Mouse (Mus musculus) heart, embryonic 15.5 days (tissue): ENCODE measurements at regions not wholly inside any gene's neighbourhood (a gene's known extent, or its start where the extent isn't known, plus 50 kb on each side); places are given as distances from the start of the nearest gene placed in this dataset.

ENCODE experiments used
- ATAC-seq: fragments of 200-750 bp; cut with Nextera tagmentation; replicated peaks from 2 replicates; pipeline ENCODE4 v1.8.0; 2017; ENCODE audit warnings: low read depth, moderate TSS enrichment; ENCODE audit not compliant: insufficient number of reproducible peaks, insufficient read depth, low FRiP score
- H3K27ac ChIP-seq: fragments of 300-500 bp; sonication (generic); 2 replicates; pipeline ENCODE4 v1.5.1; 2015; ENCODE audit warnings: mild to moderate bottlenecking, inconsistent platforms
- H3K27me3 ChIP-seq: fragments of 300-500 bp; sonication (generic); 2 replicates; pipeline ENCODE4 v1.6.1; 2015; ENCODE audit warnings: inconsistent platforms
- H3K36me3 ChIP-seq: fragments of 300-500 bp; sonication (generic); 2 replicates; pipeline ENCODE4 v1.6.1; 2015; ENCODE audit warnings: mild to moderate bottlenecking, inconsistent platforms
- H3K4me1 ChIP-seq: fragments of 300-500 bp; sonication (generic); replicated peaks from 2 replicates; pipeline ENCODE4 v1.6.1; 2015; ENCODE audit warnings: inconsistent platforms
- H3K4me2 ChIP-seq: fragments of 300-500 bp; sonication (generic); 2 replicates; pipeline ENCODE4 v1.6.1; 2015; ENCODE audit warnings: inconsistent platforms, mild to moderate bottlenecking, moderate library complexity
- H3K4me3 ChIP-seq: fragments of 300-500 bp; sonication (generic); 2 replicates; pipeline ENCODE4 v1.5.1; 2015; ENCODE audit warnings: mild to moderate bottlenecking, inconsistent platforms
- H3K9ac ChIP-seq: fragments of 300-500 bp; sonication (generic); 2 replicates; pipeline ENCODE4 v1.6.1; 2015; ENCODE audit warnings: mild to moderate bottlenecking, inconsistent platforms
- H3K9me3 ChIP-seq: fragments of 300-500 bp; sonication (generic); replicated peaks from 2 replicates; pipeline ENCODE4 v1.6.1; 2016; ENCODE audit warnings: inconsistent platforms
- WGBS: fragments of 180-500 bp; shearing (Covaris S2); methylation state at CpG from one replicate; pipeline ENCODE4 v1.1.7; 2015; ENCODE audit warnings: mixed read lengths; 5-methylcytosine and 5-hydroxymethylcytosine counted together

GRCm38 (mm10) chr1:55807028-55807427 lies 401.3 kb downstream of the Plcl1 start:
- Histone ChIP-seq H3K9me3 (no peaks in the 10 kb centered on the region), H3K4me3 (no peak overlapping the region), H3K27me3 (no peaks in the 10 kb centered on the region), H3K9ac (no peak overlapping the region), H3K36me3 (no peaks in the 10 kb centered on the region), H3K4me2 (no peak overlapping the region), H3K27ac (no peak overlapping the region), H3K4me1 (0 out of 2 replicates have a peak, but pooled peaks cover 6% of the 10 kb centered on the region)
- 46% methylated on average over 5 of the region's 5 CpGs for WGBS
- ATAC-seq = no peak

- Histone ChIP-seq H3K27me3 (no peaks in the 10 kb centered on the region), H3K4me3 (no peak overlapping the region), H3K36me3 (no peaks in the 10 kb centered on the region), H3K9ac (no peak overlapping the region), H3K9me3 (no peaks in the 10 kb centered on the region), H3K27ac (no peak overlapping the region), H3K4me1 (0 out of 2 replicates have a peak, but pooled peaks cover 6% of the 10 kb centered on the region), H3K4me2 (no peak overlapping the region)
- 72% methylated on average over 7 of the region's 7 CpGs for WGBS
- ATAC-seq = no peak
These were observed 403.2 kb downstream of the Plcl1 start for GRCm38 (mm10) chr1:55808724-55809519.

- Histone ChIP-seq H3K4me2 (no peak overlapping the region), H3K9ac (no peak overlapping the region), H3K27ac (no peak overlapping the region), H3K36me3 (no peaks in the 10 kb centered on the region), H3K9me3 (no peaks in the 10 kb centered on the region), H3K27me3 (no peaks in the 10 kb centered on the region), H3K4me1 (no peaks in the 10 kb centered on the region), H3K4me3 (no peak overlapping the region)
- WGBS = 52% methylated on average over 1 of the region's 1 CpGs
- no peak for ATAC-seq
These were observed 406.8 kb downstream of the Plcl1 start for GRCm38 (mm10) chr1:55812486-55812885.

GRCm38 (mm10) chr1:55820866-55821500 lies 415.3 kb downstream of the Plcl1 start:
- H3K27ac ChIP-seq = no peak overlapping the region
- no peaks in the 10 kb centered on the region for H3K4me1 ChIP-seq
- no peak for ATAC-seq
- no peak overlapping the region for H3K9ac ChIP-seq
- no peak overlapping the region for H3K4me2 ChIP-seq
- no peak overlapping the region for H3K4me3 ChIP-seq
- H3K9me3 ChIP-seq = no peaks in the 10 kb centered on the region
- WGBS = 84% methylated on average over 3 of the region's 3 CpGs
- H3K36me3 ChIP-seq = no peaks in the 10 kb centered on the region
- H3K27me3 ChIP-seq = no peaks in the 10 kb centered on the region

- Histone ChIP-seq H3K9me3 (no peaks in the 10 kb centered on the region), H3K27me3 (no peaks in the 10 kb centered on the region), H3K9ac (no peak overlapping the region), H3K27ac (no peak overlapping the region), H3K4me2 (no peak overlapping the region), H3K4me3 (no peak overlapping the region), H3K36me3 (no peaks in the 10 kb centered on the region), H3K4me1 (no peaks in the 10 kb centered on the region)
- WGBS = 77% methylated on average over 4 of the region's 4 CpGs
- ATAC-seq = no peak
These were observed 416.9 kb downstream of the Plcl1 start for GRCm38 (mm10) chr1:55822599-55822998.

- H3K4me1 ChIP-seq = no peaks in the 10 kb centered on the region
- no peak overlapping the region for H3K9ac ChIP-seq
- H3K27me3 ChIP-seq = no peaks in the 10 kb centered on the region
- no peak overlapping the region for H3K4me3 ChIP-seq
- no peaks in the 10 kb centered on the region for H3K36me3 ChIP-seq
- H3K27ac ChIP-seq = no peak overlapping the region
- no peaks in the 10 kb centered on the region for H3K9me3 ChIP-seq
- no peak overlapping the region for H3K4me2 ChIP-seq
- no peak for ATAC-seq
These were observed 421.5 kb downstream of the Plcl1 start for GRCm38 (mm10) chr1:55827191-55827590.

GRCm38 (mm10) chr1:55835281-55835680 lies 429.6 kb downstream of the Plcl1 start:
- Histone ChIP-seq H3K4me2 (no peak overlapping the region), H3K4me1 (no peaks in the 10 kb centered on the region), H3K9ac (no peak overlapping the region), H3K27me3 (no peaks in the 10 kb centered on the region), H3K27ac (no peak overlapping the region), H3K36me3 (no peaks in the 10 kb centered on the region), H3K4me3 (no peak overlapping the region), H3K9me3 (no peaks in the 10 kb centered on the region)
- ATAC-seq = no peak
- WGBS = 79% methylated on average over 3 of the region's 3 CpGs

- 82% methylated on average over 2 of the region's 2 CpGs for WGBS
- no peaks in the 10 kb centered on the region for H3K4me1 ChIP-seq
- no peak overlapping the region for H3K9ac ChIP-seq
- no peak overlapping the region for H3K4me3 ChIP-seq
- no peaks in the 10 kb centered on the region for H3K36me3 ChIP-seq
- ATAC-seq = no peak
- no peak overlapping the region for H3K27ac ChIP-seq
- H3K27me3 ChIP-seq = no peaks in the 10 kb centered on the region
- no peak overlapping the region for H3K4me2 ChIP-seq
- H3K9me3 ChIP-seq = no peaks in the 10 kb centered on the region
These were observed 431.0 kb downstream of the Plcl1 start for GRCm38 (mm10) chr1:55836750-55837149.

GRCm38 (mm10) chr1:55837366-55837765 lies 431.6 kb downstream of the Plcl1 start:
- Histone ChIP-seq H3K9me3 (no peaks in the 10 kb centered on the region), H3K36me3 (no peaks in the 10 kb centered on the region), H3K27me3 (no peaks in the 10 kb centered on the region), H3K9ac (no peak overlapping the region), H3K4me1 (no peaks in the 10 kb centered on the region), H3K27ac (no peak overlapping the region), H3K4me3 (no peak overlapping the region), H3K4me2 (no peak overlapping the region)
- ATAC-seq = no peak

GRCm38 (mm10) chr1:55838168-55838567 lies 432.4 kb downstream of the Plcl1 start:
- H3K27ac ChIP-seq = no peak overlapping the region
- ATAC-seq = no peak

GRCm38 (mm10) chr1:55848806-55849205 lies 443.1 kb downstream of the Plcl1 start:
- WGBS = 81% methylated on average over 3 of the region's 3 CpGs
- no peak overlapping the region for H3K4me3 ChIP-seq
- H3K4me1 ChIP-seq = no peaks in the 10 kb centered on the region
- H3K36me3 ChIP-seq = no peaks in the 10 kb centered on the region
- no peak for ATAC-seq
- H3K9ac ChIP-seq = no peak overlapping the region
- H3K27me3 ChIP-seq = no peaks in the 10 kb centered on the region
- H3K9me3 ChIP-seq = no peaks in the 10 kb centered on the region
- H3K27ac ChIP-seq = no peak overlapping the region
- no peak overlapping the region for H3K4me2 ChIP-seq

More at GRCm38 (mm10) chr1:55838168-55838567, 432.4 kb downstream of the Plcl1 start:
- Histone ChIP-seq H3K36me3 (no peaks in the 10 kb centered on the region), H3K27me3 (no peaks in the 10 kb centered on the region), H3K4me1 (no peaks in the 10 kb centered on the region), H3K9ac (no peak overlapping the region), H3K4me3 (no peak overlapping the region), H3K4me2 (no peak overlapping the region), H3K9me3 (no peaks in the 10 kb centered on the region)
- 5% methylated on average over 2 of the region's 2 CpGs for WGBS

- H3K4me3 ChIP-seq = no peak overlapping the region
- H3K4me2 ChIP-seq = no peak overlapping the region
- ATAC-seq = no peak
- H3K27ac ChIP-seq = no peak overlapping the region
- no peaks in the 10 kb centered on the region for H3K9me3 ChIP-seq
- H3K36me3 ChIP-seq = no peaks in the 10 kb centered on the region
- no peak overlapping the region for H3K9ac ChIP-seq
- H3K4me1 ChIP-seq = no peaks in the 10 kb centered on the region
- no peaks in the 10 kb centered on the region for H3K27me3 ChIP-seq
These were observed 446.6 kb downstream of the Plcl1 start for GRCm38 (mm10) chr1:55852354-55852753.
